Mouse (Mus musculus) brain, embryonic 14.5 days (tissue): ENCODE measurements at regions not wholly inside any gene's neighbourhood (a gene's known extent, or its start where the extent isn't known, plus 50 kb on each side); places are given as distances from the start of the nearest gene placed in this dataset.

ENCODE experiments used
- CTCF ChIP-seq: fragments of 200-500 bp; IDR thresholded peaks from 2 replicates; pipeline ENCODE4 v1.5.1; 2012; ENCODE audit warnings: inconsistent platforms, mild to moderate bottlenecking, moderate library complexity, borderline replicate concordance; ENCODE audit not compliant: insufficient read depth, insufficient read length; ENCODE audit errors: extremely low read depth
- POLR2A ChIP-seq: fragments of 200-500 bp; IDR thresholded peaks from 2 replicates; pipeline ENCODE4 v1.6.1; 2012; ENCODE audit warnings: mild to moderate bottlenecking, inconsistent platforms, borderline replicate concordance; ENCODE audit not compliant: poor library complexity, insufficient read depth, insufficient read length, severe bottlenecking; ENCODE audit errors: extremely low read depth

- no peak for TF ChIP-seq CTCF
- no peak for TF ChIP-seq POLR2A
These were observed 964.1 kb upstream of the Nudt12 start for GRCm38 (mm10) chr17:59977136-59977770.
